Mouse (Mus musculus) heart, postnatal 10 days (tissue): ENCODE measurements at regions not wholly inside any gene's neighbourhood (a gene's known extent, or its start where the extent isn't known, plus 50 kb on each side); places are given as distances from the start of the nearest gene placed in this dataset.
A peak's percentile ranks its signal among the peaks of the same experiment; 100 is the strongest.

Experiments
- DNase-seq, 2 experiments: peaks; one replicate each; pipeline ENCODE4 v3.0.0; 2021
- intact Hi-C: fragments of 180-260 bp; cut with DNase I; formaldehyde crosslinking; loops from one replicate; pipeline ENCODE4 v1.15.1; 2025

DNA sequence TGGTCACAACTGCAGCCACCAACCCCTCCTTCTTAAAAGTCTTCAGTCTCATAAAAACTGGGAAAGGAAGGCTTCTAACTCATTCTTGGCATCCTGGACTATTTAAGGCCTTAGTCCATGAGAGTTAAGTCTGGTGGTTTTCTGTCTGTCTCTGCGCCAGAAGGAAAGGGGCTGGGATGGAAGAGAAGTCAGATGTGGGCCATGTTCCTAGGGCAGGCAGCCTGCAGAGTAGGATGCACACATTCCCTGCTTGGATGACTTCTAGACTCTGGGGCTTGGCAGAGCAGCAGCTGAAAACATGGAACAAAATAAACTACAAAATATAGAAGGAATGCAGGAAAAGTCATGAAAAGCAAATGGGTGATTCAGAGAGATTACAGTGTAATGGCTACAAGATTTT, 140.8 kb upstream of the Slit3 start:
- DNase-seq, result peak in 1 of 2 experiments; percentile 42

DNA sequence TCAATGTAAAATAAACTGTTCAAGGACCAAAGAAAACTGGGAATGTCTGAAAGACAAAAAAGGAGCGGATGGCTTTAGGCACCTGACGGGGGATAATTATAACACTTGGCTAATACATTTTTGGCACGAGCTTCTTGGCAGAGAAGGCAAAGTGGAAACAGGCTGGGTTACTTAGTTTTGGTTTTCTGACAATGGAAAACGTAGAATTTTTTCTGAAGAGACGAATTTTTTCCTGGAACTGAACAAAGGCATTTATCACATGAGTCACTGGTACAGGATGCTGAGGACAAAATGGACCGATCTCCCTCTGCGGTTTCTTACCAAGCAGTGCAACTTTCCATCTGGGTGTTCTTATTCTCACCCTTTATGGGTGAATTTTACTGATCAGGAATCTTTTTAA, 143.2 kb upstream of the Slit3 start:
- peak; percentile 50 to 64 for DNase-seq
- intact Hi-C loops, result no loop called here

More for the DNA sequence above, 140.8 kb upstream of the Slit3 start:
- intact Hi-C loops, result no loop called here

DNA sequence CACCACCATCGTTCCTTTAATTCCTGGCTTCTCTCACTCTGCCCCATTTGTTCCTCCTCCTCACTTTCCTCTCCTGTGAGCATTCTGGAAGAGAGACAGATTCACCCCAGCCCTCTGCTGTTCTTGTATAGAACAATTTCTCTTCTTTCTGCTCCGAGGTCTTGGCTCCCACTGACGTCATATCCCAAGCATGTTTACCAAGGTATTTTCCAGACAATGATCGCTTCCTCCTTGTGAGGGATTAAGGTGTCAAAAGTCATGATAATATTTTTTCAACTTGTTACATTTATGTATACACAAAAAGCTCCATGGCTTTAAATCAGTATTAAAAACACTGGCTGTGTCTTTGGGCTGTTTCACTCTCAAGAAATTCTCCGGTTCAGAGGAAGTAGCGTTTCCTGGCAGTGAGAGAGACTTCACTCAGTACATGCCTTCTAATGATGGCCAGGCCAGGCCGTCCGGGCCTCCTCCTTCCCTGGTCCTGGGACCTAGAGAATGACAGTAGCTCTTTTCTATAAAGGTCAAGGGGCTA, 142.4 kb upstream of the Spdl1 start:
- intact Hi-C loops, result no loop called here
- no peak for DNase-seq

DNA sequence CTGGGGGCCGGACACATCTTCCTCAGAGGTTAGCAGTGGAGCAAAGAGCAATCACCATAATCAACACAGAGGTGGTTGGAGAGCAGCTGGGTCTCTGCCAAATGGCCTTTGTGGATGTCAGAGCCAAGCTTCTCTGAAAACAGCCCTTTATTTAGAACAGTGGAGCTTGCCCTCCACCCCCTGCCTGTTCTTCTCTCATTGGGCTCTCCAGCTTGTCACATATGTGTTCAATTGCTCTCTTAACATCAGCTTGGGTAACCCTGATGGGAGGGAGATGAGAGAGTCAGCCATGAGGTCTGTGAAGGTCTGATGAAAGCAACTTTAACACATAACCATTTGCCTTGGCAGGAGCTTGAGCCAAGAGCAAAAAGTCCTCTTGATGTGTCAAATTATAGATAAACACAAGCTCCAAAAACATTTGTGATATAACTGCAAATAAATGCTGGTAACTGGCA, 140.1 kb upstream of the Spdl1 start:
- intact Hi-C loops, result no loop called here
- peak; percentile 31 to 49 for DNase-seq

DNA sequence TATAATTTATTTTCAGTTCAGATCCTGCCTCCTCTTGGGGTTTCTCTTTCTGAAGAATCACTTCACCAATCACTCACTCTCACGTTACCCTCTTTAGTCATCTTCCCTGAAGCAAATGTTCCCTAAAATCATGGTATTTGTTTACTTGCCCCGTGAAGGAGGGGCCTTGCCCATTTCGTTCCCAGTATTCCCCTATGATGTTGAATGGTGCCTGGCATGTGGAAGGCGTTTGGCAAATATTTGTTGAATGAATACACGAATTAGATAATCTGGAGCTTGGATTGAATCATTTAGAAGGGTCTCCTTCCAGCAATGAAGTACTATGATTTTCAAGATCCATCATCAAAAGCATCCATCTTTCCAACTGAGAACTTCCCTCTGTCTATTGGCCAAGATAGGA, 139.6 kb upstream of the Spdl1 start:
- no peak for DNase-seq
- intact Hi-C loops, result no loop called here

DNA sequence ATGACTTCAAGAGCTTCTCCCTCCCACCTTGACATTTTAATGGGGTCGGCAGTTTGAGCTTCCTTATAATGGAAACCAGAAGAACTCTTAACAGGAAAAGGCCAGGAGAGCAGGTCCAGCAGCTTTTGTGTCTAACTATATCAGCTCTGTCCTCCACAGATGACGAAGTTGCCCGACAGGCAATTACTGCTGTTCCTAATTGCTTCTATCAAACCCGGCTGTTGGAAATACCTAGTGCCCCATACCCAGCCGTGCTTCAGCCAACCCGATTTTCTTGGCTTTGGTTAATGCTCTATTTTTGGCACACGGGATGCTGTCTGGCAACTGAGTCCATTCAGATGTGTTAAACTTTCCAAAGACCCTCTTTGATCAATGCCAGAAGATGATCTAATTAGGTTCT, 125.8 kb upstream of the Spdl1 start:
- intact Hi-C loops, result no loop called here
- no peak for DNase-seq

DNA sequence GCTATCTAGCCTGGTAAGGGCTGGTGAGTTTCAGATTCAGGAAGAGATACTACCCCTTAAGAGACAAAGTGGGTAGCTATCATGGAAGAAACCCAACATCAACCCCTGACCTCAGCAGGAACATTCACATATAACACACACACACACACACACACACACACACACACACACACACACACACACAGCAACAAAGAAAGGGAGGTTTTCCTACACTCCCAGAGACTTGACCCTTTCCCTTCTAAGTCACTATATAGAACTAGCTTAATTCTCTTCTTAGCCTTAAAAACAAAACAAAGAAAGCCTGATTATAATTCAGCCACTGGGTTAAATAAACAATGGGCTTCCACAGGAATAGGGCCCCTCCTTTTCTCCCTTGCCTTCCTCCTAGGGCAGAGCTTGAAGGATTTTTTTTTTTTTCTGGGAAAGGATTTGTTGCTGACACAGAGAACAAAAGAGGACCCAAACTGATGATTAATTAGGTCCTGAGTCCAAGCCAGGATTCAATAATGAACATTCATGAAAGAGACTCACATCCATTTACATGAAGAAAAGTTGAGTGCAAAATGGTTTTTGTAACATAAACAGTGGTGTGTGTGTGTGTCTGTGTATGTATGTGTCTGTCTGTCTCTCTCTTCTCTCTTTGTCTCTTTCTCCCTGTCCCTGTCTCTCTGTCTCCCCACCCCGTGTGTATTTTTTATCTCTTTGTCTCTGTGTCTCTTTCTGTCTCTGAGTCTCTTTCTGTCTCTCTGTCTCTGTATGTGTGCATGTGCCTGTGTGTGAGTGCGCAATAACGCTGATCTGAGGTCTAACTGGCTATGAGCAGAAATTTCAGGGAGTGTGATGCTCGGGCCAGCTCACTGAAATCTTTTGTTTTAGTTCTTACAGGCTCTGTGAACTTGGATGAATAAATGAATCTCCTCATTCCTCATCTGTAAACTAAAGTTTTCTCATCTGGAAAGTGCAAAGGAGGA, 108.3 kb upstream of the Spdl1 start:
- intact Hi-C loops, result no loop called here
- DNase-seq, result no peak

DNA sequence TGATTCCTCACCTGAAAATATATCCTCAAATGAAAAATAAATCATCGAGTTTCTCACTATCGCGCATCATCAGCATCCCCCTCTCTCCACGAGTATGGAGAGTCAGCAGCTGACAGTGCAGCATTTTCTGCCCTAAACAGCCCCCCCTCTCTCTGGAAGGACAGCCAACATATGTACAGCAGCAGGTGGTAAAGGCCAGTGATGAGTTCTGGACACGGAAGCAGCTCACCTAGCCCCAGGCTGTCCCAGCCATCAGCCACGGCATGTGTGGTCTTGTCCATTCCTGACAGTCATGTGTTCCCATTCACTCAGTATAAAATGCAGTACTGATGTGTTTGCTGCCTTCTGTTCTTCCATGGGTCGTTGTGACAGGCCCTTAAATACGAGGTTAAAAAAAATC, 106.7 kb upstream of the Spdl1 start:
- intact Hi-C loops, result no loop called here
- DNase-seq, result no peak

DNA sequence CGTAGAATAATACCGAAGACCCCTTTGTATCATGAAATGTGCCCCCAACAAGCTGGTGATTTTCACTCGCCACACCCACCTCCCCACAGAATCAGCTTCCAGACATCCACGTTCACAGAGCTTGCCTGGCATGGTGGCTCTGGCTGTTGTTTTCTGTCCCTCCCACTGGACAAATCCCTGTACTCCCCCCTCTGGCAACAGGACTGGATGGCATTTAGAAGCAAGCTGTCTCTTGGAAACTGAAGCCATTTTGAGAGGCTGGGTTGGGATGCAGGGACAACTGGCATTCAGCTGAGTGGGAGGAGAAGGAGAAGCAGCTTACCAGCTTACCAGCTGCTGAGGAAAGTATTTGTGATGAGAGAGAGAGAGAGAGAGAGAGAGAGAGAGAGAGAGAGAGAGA, 105.6 kb upstream of the Spdl1 start:
- no peak for DNase-seq
- intact Hi-C loops, result no loop called here

DNA sequence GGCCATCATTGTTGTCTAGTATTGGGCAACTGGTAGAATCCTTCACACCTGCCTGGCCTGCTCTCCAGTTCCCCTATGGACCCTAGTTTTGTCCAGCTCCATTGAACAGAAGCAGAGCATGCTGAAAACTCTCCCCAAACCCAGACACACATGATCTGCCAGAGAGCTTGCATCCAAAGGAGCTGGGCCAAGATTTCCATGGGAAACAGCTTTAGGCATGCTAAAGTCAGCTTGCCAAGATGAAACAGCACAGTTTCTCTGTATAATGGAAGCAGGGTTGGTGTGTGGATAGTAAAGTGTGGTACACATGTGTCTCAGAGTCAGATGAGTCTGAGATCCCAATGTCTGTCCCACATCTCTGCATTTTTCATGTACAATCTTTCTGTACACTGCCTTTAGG, 98.8 kb upstream of the Spdl1 start:
- DNase-seq, result no peak
- intact Hi-C loops, result no loop called here

DNA sequence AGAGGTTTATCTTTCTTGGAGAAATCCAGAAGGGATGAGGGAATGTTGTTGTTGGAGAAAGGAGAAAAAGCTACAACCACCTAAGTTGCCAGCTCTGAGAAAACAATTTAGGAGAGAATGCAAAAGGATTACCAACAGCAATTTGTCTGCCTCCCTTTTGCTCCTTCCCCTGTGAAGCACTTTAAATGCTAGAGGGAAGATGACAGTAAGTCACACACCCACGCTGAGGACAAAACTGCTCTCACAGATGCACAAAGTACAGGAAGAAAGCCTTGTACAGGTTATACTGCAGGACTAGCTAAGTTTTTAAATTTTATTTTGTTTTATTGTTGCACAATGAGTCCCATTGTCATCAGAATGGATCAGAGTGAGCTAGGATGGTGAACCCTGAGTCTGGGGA, 83.7 kb upstream of the Spdl1 start:
- intact Hi-C loops, result no loop called here
- DNase-seq, result no peak

DNA sequence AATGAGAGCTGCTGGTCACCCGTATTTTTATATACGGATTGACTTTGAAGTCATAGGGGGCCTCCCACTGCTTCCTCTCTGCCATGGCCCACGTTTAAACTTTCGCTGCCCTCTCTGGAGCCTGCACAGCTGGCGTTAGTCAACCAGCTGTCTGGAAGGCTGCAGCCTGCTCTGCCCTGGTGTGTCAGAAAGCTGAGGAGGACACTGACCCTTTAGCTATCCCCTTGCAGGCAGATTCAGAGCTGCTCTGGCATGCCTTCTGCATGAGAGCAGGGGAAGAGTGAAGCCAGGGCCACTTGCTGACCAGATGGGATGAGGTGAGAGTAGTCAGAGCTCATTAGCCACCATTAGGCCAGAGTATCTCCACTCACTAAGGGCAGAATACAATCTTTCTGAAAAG, 76.4 kb upstream of the Spdl1 start:
- intact Hi-C loops, result no loop called here
- DNase-seq, result peak in 1 of 2 experiments; percentile 4

DNA sequence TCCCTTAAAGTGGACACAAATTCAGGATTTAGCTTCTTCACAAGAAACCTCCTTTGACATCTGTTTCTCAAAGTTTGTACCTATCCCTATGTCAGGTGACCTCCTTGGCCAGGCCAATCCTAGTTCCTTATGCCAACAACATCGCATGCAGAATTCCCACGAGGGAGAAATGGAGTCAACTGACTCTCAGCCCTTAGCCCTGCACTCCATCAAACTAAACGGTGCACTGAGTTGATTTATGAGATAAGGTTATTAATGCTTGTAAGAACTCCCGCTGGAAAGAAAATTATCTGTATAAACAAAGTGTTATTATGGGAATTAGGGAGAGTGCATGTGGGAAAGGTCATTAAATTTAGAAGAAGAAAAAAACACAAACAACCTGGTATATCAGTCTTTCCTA, 70.8 kb upstream of the Spdl1 start:
- intact Hi-C loops, result no loop called here

DNA sequence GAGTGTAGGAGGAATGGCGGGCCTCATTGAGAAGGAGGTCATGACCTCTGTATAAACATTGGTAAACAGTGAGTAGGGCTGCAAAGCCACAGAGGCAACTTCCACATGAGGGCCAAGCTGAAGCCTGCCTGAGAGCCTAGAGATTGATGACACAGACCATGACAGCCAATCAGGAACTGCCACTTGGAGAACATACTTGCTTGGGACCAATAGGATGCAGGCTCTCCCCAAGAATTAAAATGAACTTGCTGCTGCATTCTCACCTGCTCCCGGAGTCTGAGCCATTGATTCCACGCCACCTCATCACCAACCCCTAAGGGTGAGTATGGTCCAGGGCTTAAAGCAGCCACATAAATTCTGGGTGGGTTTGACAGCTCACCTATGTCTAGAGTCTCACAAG, 66.0 kb upstream of the Spdl1 start:
- intact Hi-C loops, result no loop called here
- peak in 1 of 2 experiments; percentile 7 for DNase-seq

More for the DNA sequence above, 70.8 kb upstream of the Spdl1 start:
- DNase-seq, result no peak

DNA sequence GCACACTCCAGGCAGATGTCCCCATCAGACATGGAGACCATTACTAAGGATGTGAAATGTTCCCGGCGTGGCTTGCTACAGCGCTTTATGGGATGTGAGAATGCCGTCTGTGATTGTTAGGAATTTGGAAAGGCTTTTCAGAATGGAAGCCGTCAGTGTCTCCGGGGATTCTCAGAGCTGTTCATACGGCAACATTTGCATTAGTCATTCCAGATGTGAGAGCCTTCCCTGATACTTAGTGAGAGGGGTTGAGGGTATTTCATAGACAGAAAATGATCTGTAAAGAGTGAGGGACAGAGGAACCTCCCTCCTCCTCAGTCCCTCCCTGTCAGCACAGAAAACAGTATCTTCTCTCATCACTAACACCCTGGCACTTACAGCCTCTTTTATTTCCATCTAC, 62.2 kb upstream of the Spdl1 start:
- no peak for DNase-seq
- intact Hi-C loops, result no loop called here

DNA sequence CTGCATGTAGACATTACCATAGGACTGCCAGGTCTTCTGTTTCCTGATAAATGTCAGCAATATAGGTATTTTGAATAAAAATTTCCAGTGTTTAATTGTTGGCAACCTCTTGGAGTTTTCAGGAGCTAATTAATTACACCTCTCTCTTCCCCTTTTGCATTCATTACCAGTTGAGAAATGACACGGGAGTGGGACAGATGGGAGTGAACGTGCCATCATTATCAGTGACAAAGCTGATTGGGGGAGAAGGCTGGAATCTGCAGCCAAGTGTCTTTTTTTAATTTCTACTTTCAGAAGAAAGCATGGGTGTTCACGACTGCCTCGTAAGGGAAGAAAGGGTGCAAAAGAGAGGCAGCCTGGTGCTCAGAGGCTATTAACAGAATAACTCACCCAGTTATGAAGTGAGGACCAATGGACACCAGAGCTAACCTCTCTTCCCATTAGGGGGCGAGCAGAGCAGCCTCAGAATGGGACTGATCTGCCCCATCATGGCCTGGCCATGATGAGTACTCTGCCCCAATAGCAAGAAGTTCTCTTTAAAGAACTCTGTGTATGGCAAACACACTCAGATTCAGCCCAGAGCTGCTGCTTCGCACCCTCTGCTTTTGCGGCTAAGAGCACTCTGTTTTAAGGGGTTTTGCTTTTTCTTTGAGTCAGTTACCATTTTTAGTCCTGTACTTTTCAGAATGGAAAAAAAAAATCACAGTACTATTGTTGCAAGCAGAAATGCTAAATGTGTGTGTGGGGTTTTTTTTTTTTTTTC, 55.1 kb upstream of the Spdl1 start:
- intact Hi-C loops, result no loop called here
- no peak for DNase-seq

DNA sequence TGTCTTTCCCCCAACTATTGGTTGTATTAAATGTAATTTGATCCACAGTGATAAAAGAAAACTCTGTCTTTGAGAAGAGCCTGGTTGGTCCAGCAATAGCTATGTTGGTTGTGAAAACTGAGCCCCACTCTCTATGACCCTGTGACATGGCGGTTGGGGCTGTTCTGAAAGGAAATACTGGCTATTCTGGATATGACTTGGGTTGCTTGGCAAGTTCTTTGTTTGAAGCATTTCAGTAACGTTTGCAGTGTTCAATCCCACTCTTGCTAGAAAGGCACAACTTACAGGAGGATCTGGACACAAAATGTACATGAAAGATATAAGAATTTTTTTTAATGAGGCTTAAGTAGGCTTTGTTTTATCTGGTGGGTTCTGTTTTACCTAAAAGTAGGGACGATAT, 54.1 kb upstream of the Spdl1 start:
- intact Hi-C loops, result no loop called here
- DNase-seq, result no peak
